Mouse (Mus musculus): ENCODE measurements around the gene Ap5s1. TPM values are rescaled to one million over a fixed set of nuclear protein-coding genes. Genes with fewer than 3 reads are reported as not detected.
A peak's percentile ranks its signal among the peaks of the same experiment; 100 is the strongest.

Ap5s1 gene
- polyA plus RNA-seq, 1 experiment from 2014 or later: 22.0 TPM

DNA sequence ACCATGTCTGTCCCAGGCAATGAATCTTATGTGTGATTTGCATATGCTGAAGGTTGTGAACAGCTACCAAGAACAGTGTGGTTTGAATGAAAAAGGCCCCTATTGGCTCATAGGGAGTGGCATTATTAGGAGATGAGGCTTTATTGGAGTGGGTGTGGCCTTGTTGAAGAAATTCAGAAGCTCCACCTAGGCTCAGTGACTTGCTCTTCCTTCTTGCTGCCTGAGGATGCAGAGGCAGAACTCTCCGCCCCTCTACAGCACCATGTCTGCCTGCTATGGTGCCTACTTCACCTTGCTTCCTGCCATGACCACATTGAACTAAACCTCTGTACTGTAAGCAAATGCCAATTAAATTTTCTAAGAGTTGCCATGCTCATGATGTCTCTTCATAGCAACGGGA lies 25.7 kb downstream of the Ap5s1 start:
- WGBS: 75% methylated on average over 2 of the region's 2 CpGs
- peaks cover 19% of the 10 kb centered on the region; the same call in 1 of the 2 replicates for H3K4me1 ChIP-seq (replicated peaks)
- peak; percentile 11; the same call in 1 of the 2 replicates for ATAC-seq

DNA sequence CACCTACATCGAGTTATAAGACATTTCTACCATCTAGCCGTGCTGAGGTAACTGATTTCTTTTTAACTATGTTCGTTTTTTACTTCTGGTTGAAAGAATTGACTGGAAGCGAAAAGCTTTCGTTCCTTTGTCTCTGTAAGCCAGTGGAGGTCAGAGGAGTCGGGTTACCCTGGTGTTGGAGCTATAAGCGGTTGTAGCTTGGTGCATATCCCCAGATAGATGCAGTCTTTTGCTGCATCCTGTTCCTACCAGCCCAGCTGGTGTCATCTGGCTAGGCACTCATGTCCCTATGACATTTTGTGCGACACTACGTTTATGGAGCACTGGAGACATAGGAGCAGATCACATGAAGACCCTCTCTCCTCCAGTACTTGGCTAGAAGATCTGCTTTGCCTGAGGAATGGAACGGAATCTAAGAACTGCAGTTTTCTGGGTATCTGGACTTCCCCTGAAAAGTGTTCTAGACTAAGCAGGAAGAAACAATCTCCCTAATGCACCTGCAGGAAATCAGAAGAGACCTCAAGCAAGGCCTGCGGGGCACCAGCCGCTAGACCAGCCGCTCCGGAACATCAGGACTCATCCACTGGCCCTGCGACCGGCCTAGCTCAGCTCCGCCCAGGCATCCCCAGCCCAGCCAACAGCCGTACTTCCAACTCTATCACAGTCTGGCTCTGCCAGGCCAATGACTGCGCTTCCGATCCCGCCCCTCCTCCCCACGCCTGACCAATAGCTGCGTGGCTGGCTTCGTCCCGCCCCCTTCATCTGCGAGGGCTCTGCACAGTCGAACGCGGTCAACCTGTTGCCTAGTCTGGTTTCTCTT lies 26.6 kb downstream of the Ap5s1 start, which contains the start of gene Mavs:
Mavs (plus strand) TSS at position 757 of the 820 bp plus-strand sequence.
- Histone ChIP-seq H3K27ac (peak within 1 kb of the TSS; percentile 71), H3K4me1 (replicated peaks) (peaks cover 19% of the 10 kb centered on the region; the same call in 1 of the 2 replicates), H3K4me2 (replicated peaks) (peak within 1 kb of the TSS; percentile 90), H3K27me3 (replicated peaks) (no peaks in the 10 kb centered on the region), H3K36me3 (no peaks in the 10 kb centered on the region), H3K4me3 (replicated peaks) (peak within 1 kb of the TSS; percentile 68), H3K9ac (peak within 1 kb of the TSS; percentile 81), H3K9me3 (no peaks in the 10 kb centered on the region)
- WGBS: 15% methylated on average over 29 of the region's 29 CpGs
- peak; percentile 99 for ATAC-seq

More for the DNA sequence above, 25.7 kb downstream of the Ap5s1 start:
- Histone ChIP-seq H3K36me3 (no peaks in the 10 kb centered on the region), H3K27me3 (replicated peaks) (no peaks in the 10 kb centered on the region), H3K4me2 (replicated peaks) (no peak overlapping the region), H3K27ac (no peak overlapping the region), H3K9me3 (no peaks in the 10 kb centered on the region), H3K4me3 (replicated peaks) (no peak overlapping the region), H3K9ac (no peak overlapping the region)

DNA sequence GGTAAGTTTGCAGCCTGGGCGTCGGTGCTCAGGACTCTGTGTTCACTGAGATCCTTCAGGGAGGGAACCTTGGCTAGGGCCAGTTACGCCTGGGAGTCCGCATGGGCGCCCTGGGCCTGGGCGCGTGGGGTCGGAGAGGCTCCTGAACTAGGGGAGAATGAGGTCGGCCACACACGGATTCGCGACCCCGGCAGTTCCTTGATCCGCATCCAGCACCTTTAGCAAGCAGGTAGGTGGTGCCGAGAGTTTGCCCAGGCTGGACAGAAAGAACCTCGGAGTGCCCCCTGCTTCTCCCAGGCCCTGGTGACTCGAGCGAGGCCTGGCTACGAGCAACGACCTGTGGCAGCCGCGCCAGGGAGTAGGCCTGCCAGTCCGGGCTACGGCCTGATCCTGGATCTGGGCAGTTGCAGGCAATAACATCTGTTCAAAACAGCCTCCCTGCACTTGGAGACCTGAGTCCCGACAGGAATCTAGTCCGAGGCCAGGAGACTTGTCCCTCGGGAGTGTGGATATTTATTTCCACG lies 27.3 kb downstream of the Ap5s1 start:
- Histone ChIP-seq H3K36me3 (no peaks in the 10 kb centered on the region), H3K9me3 (no peaks in the 10 kb centered on the region), H3K27ac (peak overlapping the region; percentile 71), H3K27me3 (replicated peaks) (no peaks in the 10 kb centered on the region), H3K4me3 (replicated peaks) (peak overlapping the region; percentile 68), H3K4me2 (replicated peaks) (peak overlapping the region; percentile 90), H3K9ac (peak overlapping the region; percentile 81), H3K4me1 (replicated peaks) (peaks cover 19% of the 10 kb centered on the region; the same call in 1 of the 2 replicates)
- ATAC-seq: peak; percentile 57
- 10% methylated on average over 28 of the region's 28 CpGs for WGBS

DNA sequence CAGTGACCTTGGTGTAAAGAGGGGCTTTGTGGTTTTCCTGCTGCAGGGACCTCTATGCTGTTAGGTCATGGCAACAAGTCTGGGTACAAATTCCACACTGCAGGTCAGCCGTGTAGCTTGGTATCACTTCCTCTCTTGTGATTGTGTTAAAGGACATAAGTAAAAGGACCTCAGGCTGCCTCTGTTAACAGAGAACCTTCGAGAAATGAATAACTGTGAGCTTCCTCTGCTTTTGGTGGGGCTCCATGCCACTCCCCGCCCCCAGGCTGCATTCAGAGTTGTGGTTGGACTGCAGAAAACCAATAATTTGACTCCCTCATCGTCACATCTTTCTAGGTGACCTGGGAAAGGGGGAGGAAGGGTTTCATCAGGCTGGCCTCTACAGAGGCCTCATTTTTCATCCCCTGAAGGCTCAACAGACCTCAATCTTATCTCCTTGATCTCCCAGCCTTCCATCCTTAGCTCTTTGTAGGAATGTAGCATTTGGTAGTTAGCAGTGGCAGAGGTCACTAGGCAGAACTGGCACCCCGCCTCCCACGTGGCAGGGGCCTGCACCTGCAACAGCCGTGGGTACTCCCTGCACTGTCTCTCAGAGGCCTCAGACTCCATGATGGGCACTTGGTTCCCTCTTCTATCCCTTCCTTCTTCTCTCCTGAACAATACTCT lies 28.2 kb downstream of the Ap5s1 start:
- Histone ChIP-seq H3K4me3 (replicated peaks) (peak overlapping the region; percentile 68), H3K36me3 (0 out of 2 replicates have a peak, but pooled peaks cover under 1% of the 10 kb centered on the region), H3K4me2 (replicated peaks) (peak overlapping the region; percentile 90), H3K9me3 (no peaks in the 10 kb centered on the region), H3K4me1 (replicated peaks) (peaks cover 19% of the 10 kb centered on the region; the same call in 1 of the 2 replicates), H3K27me3 (replicated peaks) (no peaks in the 10 kb centered on the region), H3K9ac (0 out of 2 replicates have a peak overlapping the region, but pooled peaks have one; percentile 81), H3K27ac (no peak overlapping the region)
- WGBS: 71% methylated on average over 7 of the region's 7 CpGs
- no peak for ATAC-seq

GRCm38 (mm10) chr2:131242180-131242579 lies 35.3 kb downstream of the Ap5s1 start:
- Histone ChIP-seq H3K27ac (no peak overlapping the region), H3K36me3 (peaks cover 42% of the 10 kb centered on the region), H3K4me2 (replicated peaks) (no peak overlapping the region), H3K4me1 (replicated peaks) (no peaks in the 10 kb centered on the region), H3K9ac (no peak overlapping the region), H3K9me3 (no peaks in the 10 kb centered on the region), H3K4me3 (replicated peaks) (no peak overlapping the region), H3K27me3 (replicated peaks) (no peaks in the 10 kb centered on the region)
- ATAC-seq: no peak

DNA sequence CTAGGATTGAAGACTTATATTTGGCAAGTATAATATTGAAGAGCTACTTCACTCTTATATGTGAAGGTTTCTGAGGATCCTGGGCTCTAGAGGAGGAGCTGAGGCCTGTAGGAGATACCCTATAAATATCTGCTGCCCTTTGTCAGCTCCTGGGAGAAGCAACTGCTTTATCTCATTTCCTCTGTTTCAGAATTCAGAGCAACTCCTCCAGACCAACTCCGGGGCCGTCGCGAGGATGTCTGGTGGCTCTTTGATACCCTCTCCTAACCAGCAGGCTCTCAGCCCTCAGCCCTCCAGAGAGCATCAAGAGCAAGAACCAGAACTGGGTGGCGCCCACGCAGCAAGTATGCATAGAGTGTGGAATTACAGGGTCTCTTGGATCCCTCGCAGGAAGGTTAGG lies 36.1 kb downstream of the Ap5s1 start:
- H3K27ac ChIP-seq: no peak overlapping the region
- peaks cover 48% of the 10 kb centered on the region for H3K36me3 ChIP-seq
- H3K9ac ChIP-seq: no peak overlapping the region
- no peaks in the 10 kb centered on the region for H3K9me3 ChIP-seq
- ATAC-seq: no peak
- no peaks in the 10 kb centered on the region for H3K27me3 ChIP-seq (replicated peaks)
- no peak overlapping the region for H3K4me3 ChIP-seq (replicated peaks)
- H3K4me2 ChIP-seq (replicated peaks): no peak overlapping the region
- 84% methylated on average over 7 of the region's 7 CpGs for WGBS
- H3K4me1 ChIP-seq (replicated peaks): no peaks in the 10 kb centered on the region

- H3K36me3 ChIP-seq: no peaks in the 10 kb centered on the region
- 14% methylated on average over 7 of the region's 7 CpGs for WGBS
- H3K4me2 ChIP-seq (replicated peaks): peak overlapping the region; percentile 33
- H3K9ac ChIP-seq: no peak overlapping the region
- no peak overlapping the region for H3K4me3 ChIP-seq (replicated peaks)
- H3K27me3 ChIP-seq (replicated peaks): no peaks in the 10 kb centered on the region
- no peaks in the 10 kb centered on the region for H3K9me3 ChIP-seq
- H3K4me1 ChIP-seq (replicated peaks): no peaks in the 10 kb centered on the region; the same call in 1 of the 2 replicates
- H3K27ac ChIP-seq: peak overlapping the region; percentile 69
- peak; percentile 93 for ATAC-seq
Observed at GRCm38 (mm10) chr2:131253681-131254328, 46.9 kb downstream of the Ap5s1 start.

GRCm38 (mm10) chr2:131254329-131254713 lies 47.4 kb downstream of the Ap5s1 start:
- 42% methylated on average over 2 of the region's 2 CpGs for WGBS
- ATAC-seq: peak; percentile 63
- H3K4me1 ChIP-seq (replicated peaks): no peaks in the 10 kb centered on the region; the same call in 1 of the 2 replicates
- H3K9me3 ChIP-seq: no peaks in the 10 kb centered on the region
- no peaks in the 10 kb centered on the region for H3K27me3 ChIP-seq (replicated peaks)
- H3K4me2 ChIP-seq (replicated peaks): peak overlapping the region; percentile 33; the same call in 1 of the 2 replicates
- no peaks in the 10 kb centered on the region for H3K36me3 ChIP-seq
- no peak overlapping the region for H3K4me3 ChIP-seq (replicated peaks)
- no peak overlapping the region for H3K9ac ChIP-seq
- peak overlapping the region; percentile 69 for H3K27ac ChIP-seq

DNA sequence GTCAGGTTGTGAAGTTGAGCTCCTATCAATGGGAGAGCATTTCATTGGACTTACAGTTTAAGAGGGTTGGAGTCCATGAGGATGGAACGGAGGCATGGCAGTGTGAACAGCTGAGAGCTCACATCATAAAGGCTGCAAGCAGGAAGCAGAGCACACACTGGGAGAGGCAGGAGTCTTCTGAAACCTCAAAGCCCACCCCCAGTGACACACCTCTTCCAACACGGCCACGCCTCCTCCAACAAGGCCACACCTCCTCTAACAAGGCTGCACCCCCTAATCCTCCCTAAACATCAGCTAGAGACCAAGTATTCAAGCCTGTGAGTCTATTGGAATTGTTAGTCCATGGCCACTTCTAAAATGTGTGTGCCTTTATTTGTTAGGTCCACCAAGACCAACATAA lies 48.9 kb downstream of the Ap5s1 start:
- Histone ChIP-seq H3K4me1 (replicated peaks) (peaks cover 4% of the 10 kb centered on the region; the same call in 1 of the 2 replicates), H3K4me3 (replicated peaks) (no peak overlapping the region), H3K9ac (no peak overlapping the region), H3K36me3 (no peaks in the 10 kb centered on the region), H3K9me3 (no peaks in the 10 kb centered on the region), H3K27ac (no peak overlapping the region), H3K4me2 (replicated peaks) (no peak overlapping the region), H3K27me3 (replicated peaks) (no peaks in the 10 kb centered on the region)
- 67% methylated on average over 3 of the region's 3 CpGs for WGBS
- ATAC-seq: no peak

GRCm38 (mm10) chr2:131258693-131259092 lies 51.8 kb downstream of the Ap5s1 start:
- WGBS: 73% methylated on average over 8 of the region's 8 CpGs
- no peak overlapping the region for H3K27ac ChIP-seq
- peaks cover 11% of the 10 kb centered on the region; the same call in 1 of the 2 replicates for H3K4me1 ChIP-seq (replicated peaks)

DNA sequence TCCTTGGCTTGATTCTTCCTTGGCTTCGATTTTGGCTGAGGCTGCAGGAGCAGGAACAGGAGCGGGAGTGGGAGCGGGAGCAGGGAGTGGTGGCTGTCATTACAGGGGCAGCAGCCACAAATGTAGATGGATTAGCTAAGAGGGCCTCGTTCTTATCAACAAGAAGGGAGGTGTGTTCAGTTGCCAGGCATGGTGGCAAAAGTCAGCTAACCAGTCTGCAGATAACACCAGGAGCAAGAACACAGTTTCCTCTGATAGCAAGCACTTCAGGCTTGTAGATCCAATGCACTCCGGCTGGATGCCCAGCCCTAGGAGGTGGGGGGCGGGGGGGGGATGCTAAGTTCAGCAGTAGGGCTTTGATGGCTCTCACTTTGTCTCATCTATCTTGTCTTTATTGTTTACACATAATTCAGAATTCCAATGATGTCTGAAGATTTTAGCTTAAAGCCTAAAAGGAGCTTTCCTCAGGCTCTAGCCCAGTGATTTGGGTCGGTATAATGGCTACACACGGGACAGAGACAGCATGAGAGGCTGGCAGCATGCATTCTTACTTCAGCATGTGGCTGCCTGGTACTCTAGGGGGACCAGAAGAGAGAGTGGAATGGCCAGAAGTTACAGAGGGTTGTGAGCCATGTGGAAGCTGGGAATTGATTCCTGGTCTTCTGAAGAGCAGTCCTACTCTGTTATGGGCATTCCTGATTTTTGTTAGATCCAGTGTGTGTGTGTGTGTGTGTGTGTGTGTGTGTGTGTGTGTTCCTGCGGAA lies 53.8 kb downstream of the Ap5s1 start:
- Histone ChIP-seq H3K4me2 (replicated peaks) (peak overlapping the region; percentile 17; the same call in 1 of the 2 replicates), H3K36me3 (no peaks in the 10 kb centered on the region), H3K4me3 (replicated peaks) (no peak overlapping the region), H3K27ac (peak overlapping the region; percentile 45; the same call in 1 of the 2 replicates), H3K9me3 (no peaks in the 10 kb centered on the region), H3K27me3 (replicated peaks) (no peaks in the 10 kb centered on the region), H3K4me1 (replicated peaks) (peaks cover 18% of the 10 kb centered on the region), H3K9ac (no peak overlapping the region)
- 25% methylated on average over 9 of the region's 9 CpGs for WGBS
- ATAC-seq: no peak

More at GRCm38 (mm10) chr2:131258693-131259092, 51.8 kb downstream of the Ap5s1 start:
- Histone ChIP-seq H3K36me3 (no peaks in the 10 kb centered on the region), H3K4me2 (replicated peaks) (no peak overlapping the region), H3K9me3 (no peaks in the 10 kb centered on the region), H3K9ac (no peak overlapping the region), H3K4me3 (replicated peaks) (no peak overlapping the region), H3K27me3 (replicated peaks) (no peaks in the 10 kb centered on the region)
- no peak for ATAC-seq
